26 mouse cellular contexts compared by ENCODE assay signal in genomic region chr14:55829854-55830253, GRCm38 (mm10). TPM values are rescaled to one million over a fixed set of nuclear protein-coding genes. Genes with fewer than 3 reads are reported as not detected.
DNase-seq lines count a peak whose midpoint lies in the region; ATAC-seq and TF ChIP-seq lines count a peak whose summit lies in the region.
"Had no signal": no experiment of that assay in that cellular context is flagged by ENCODE, and none has a peak within 500 bp of the region (broad histone marks: within the 10 kb centered on the region; RNA-seq: fewer than 3 reads in every experiment).

No protein-coding gene starts in this region.

- H3K4me2 ChIP-seq in heart, embryonic 12.5 days, result no peak overlapping the region
- H3K4me2 ChIP-seq in kidney, embryonic 14.5 days (replicated peaks; ENCODE audit: low read depth, low read length), result no peak overlapping the region
- H3K4me2 ChIP-seq: embryonic facial prominence, embryonic 13.5 days; forebrain, embryonic 13.5 days; heart, embryonic 15.5 days; hindbrain, embryonic 14.5 days; intestine, embryonic 15.5 days had no signal

- no peaks in the 10 kb centered on the region for H3K9me3 ChIP-seq in heart, embryonic 12.5 days (replicated peaks)
- H3K9me3 ChIP-seq in ES-E14 (ENCODE audit: control insufficient read depth, insufficient read depth, low read depth, low read length), result no peaks in the 10 kb centered on the region
- H3K9me3 ChIP-seq in kidney, embryonic 14.5 days (ENCODE audit: control insufficient read depth, low read length), result no peaks in the 10 kb centered on the region
- no peaks in the 10 kb centered on the region for H3K9me3 ChIP-seq in forebrain, embryonic 10.5 days
- H3K9me3 ChIP-seq: embryonic facial prominence, embryonic 13.5 days; forebrain, embryonic 13.5 days; heart, embryonic 10.5 days; heart, embryonic 15.5 days; intestine, embryonic 15.5 days had no signal

- peak; percentile 83 for DNase-seq in heart, adult 11 months
- DNase-seq in thymus, postnatal 4 days, result peak; percentile 5
- no peak for DNase-seq in thymus, adult 18-20 months
- DNase-seq in ES-E14 (ENCODE audit: low read depth, low spot score), result no peak
- DNase-seq in forebrain, embryonic 10.5 days (ENCODE audit: extremely low spot score, low spot score), result no peak
- DNase-seq: adrenal gland, adult 2 months; cerebellum, adult 11 months; cerebellum, adult 8-10 months; cerebellum, postnatal 14 days; embryo, embryonic 11 days; forebrain, postnatal 0 days; gastrocnemius, adult 2 months; gastrocnemius, postnatal 36 days; heart, adult 18-20 months; heart, postnatal 14 days had no signal

- in situ Hi-C loops in ES-E14 (cut with MboI; ENCODE audit: low sequenced_read_pairs in 2 of 2, unreplicated experiment in 2 of 2), result no loop called here

- H3K4me3 ChIP-seq in heart, embryonic 12.5 days, result no peak overlapping the region
- peak overlapping the region in 1 of 2 experiments; percentile 32; a peak in 2 of 4 replicates for H3K4me3 ChIP-seq in ES-E14 (ENCODE audit: insufficient read depth in 1 of 2, low read depth in 1 of 2, low read length in 2 of 2, poor library complexity in 1 of 2, severe bottlenecking in 1 of 2)
- H3K4me3 ChIP-seq in kidney, embryonic 14.5 days (ENCODE audit: low read length), result no peak overlapping the region
- H3K4me3 ChIP-seq in forebrain, embryonic 10.5 days, result no peak overlapping the region
- H3K4me3 ChIP-seq: embryonic facial prominence, embryonic 13.5 days; forebrain, embryonic 13.5 days; gastrocnemius, adult 2 months; heart, embryonic 10.5 days; heart, embryonic 15.5 days; intestine, embryonic 15.5 days had no signal

- H3K9ac ChIP-seq in heart, embryonic 12.5 days, result no peak overlapping the region
- H3K9ac ChIP-seq in ES-E14 (ENCODE audit: insufficient read depth, low read depth, low read length, poor library complexity, severe bottlenecking), result peak overlapping the region; percentile 59
- H3K9ac ChIP-seq in kidney, embryonic 14.5 days (ENCODE audit: low read depth, low read length), result no peak overlapping the region
- H3K9ac ChIP-seq: forebrain, embryonic 13.5 days; forebrain, postnatal 0 days; heart, embryonic 15.5 days; hindbrain, embryonic 14.5 days; intestine, embryonic 15.5 days had no signal

- no peak for ATAC-seq in heart, embryonic 12.5 days (ENCODE audit: insufficient number of reproducible peaks, low FRiP score)
- no peak for ATAC-seq in kidney, embryonic 14.5 days (ENCODE audit: low FRiP score, low TSS enrichment)
- ATAC-seq: activated CD4-positive, CD25-positive, alpha-beta regulatory T cell, adult 4 months; forebrain, embryonic 13.5 days; forebrain, postnatal 0 days; intestine, embryonic 15.5 days had no signal

- no peaks in the 10 kb centered on the region for H3K27me3 ChIP-seq in heart, embryonic 12.5 days (replicated peaks)
- H3K27me3 ChIP-seq in kidney, embryonic 14.5 days (ENCODE audit: control insufficient read depth, insufficient read depth, low read length), result no peaks in the 10 kb centered on the region
- peaks cover 37% of the 10 kb centered on the region for H3K27me3 ChIP-seq in forebrain, embryonic 10.5 days (ENCODE audit: poor library complexity, severe bottlenecking)
- H3K27me3 ChIP-seq: embryonic facial prominence, embryonic 13.5 days had no signal

- 0 out of 2 replicates have a peak, but pooled peaks cover 6% of the 10 kb centered on the region for H3K36me3 ChIP-seq in heart, embryonic 12.5 days
- peaks cover 15% of the 10 kb centered on the region; the same call in 1 of the 2 replicates for H3K36me3 ChIP-seq in ES-E14 (ENCODE audit: control insufficient read depth, insufficient read depth, low read length, poor library complexity, severe bottlenecking)
- peaks cover 37% of the 10 kb centered on the region for H3K36me3 ChIP-seq in kidney, embryonic 14.5 days (ENCODE audit: control insufficient read depth, insufficient read depth, low read length)
- peaks cover 74% of the 10 kb centered on the region for H3K36me3 ChIP-seq in forebrain, embryonic 10.5 days (replicated peaks)
- H3K36me3 ChIP-seq: heart, embryonic 15.5 days had no signal

- H3K27ac ChIP-seq in heart, embryonic 12.5 days (ENCODE audit: poor library complexity, severe bottlenecking), result no peak overlapping the region
- H3K27ac ChIP-seq in ES-E14 (ENCODE audit: insufficient read depth, low read depth, low read length, poor library complexity, severe bottlenecking), result no peak overlapping the region
- H3K27ac ChIP-seq in kidney, embryonic 14.5 days (ENCODE audit: low read depth, low read length), result no peak overlapping the region
- H3K27ac ChIP-seq in forebrain, embryonic 10.5 days, result no peak overlapping the region
- H3K27ac ChIP-seq: embryonic facial prominence, embryonic 13.5 days; forebrain, embryonic 13.5 days; hindbrain, embryonic 14.5 days; intestine, embryonic 15.5 days had no signal

- WGBS in heart, embryonic 12.5 days, result 89% methylated on average over 16 of the region's 16 CpGs
- WGBS in kidney, embryonic 14.5 days, result 90% methylated on average over 16 of the region's 16 CpGs
- 90% methylated on average over 16 of the region's 16 CpGs for WGBS in forebrain, embryonic 10.5 days

- H3K4me1 ChIP-seq in heart, embryonic 12.5 days (replicated peaks), result peaks cover 36% of the 10 kb centered on the region
- H3K4me1 ChIP-seq in ES-E14 (ENCODE audit: control insufficient read depth in 2 of 2, insufficient read depth in 2 of 2, low read length in 2 of 2, poor library complexity in 1 of 2), result peaks cover 21 to 53% of the 10 kb centered on the region in 2 experiments
- H3K4me1 ChIP-seq in kidney, embryonic 14.5 days (ENCODE audit: control insufficient read depth, insufficient read depth, low read length), result peaks cover 31% of the 10 kb centered on the region
- peaks cover 55% of the 10 kb centered on the region for H3K4me1 ChIP-seq in forebrain, embryonic 10.5 days

TF ChIP-seq in ES-E14, 5 proteins besides CTCF, POLR2A, EP300 and RAD21:
- TF ChIP-seq ZNF384 (IDR thresholded peaks at IDR 0.05; ENCODE audit: low read depth, low read length) (no peak), HCFC1 (IDR thresholded peaks at IDR 0.05; ENCODE audit: borderline replicate concordance, insufficient read depth, low read length) (no peak), ZC3H11A (IDR thresholded peaks at IDR 0.05; ENCODE audit: borderline replicate concordance, low read depth, low read length) (no peak), CHD2 (IDR thresholded peaks at IDR 0.05; ENCODE audit: low read depth, low read length) (no peak), MAFK (IDR thresholded peaks at IDR 0.05; ENCODE audit: insufficient read depth, low read depth, low read length) (no peak)

RNA-seq across cellular contexts. Expression of gene Nfatc4, which starts 6.9 kb away (rescaled TPM):
- 17.5 and 18.6 TPM in 2 replicates for polyA plus RNA-seq in heart, embryonic 12.5 days (2016; fragmentation: Nextera tagmentation; extraction: Ambion mirVana)
- 6.4 and 25.4 TPM in 2 replicates for total RNA-seq in ES-E14 (2012; rRNA removed)
- polyA plus RNA-seq in kidney, embryonic 14.5 days (2014; fragmentation: Nextera tagmentation; extraction: Ambion mirVana), result 26.3 and 33.8 TPM in 2 replicates
- polyA plus RNA-seq in forebrain, embryonic 10.5 days (2016; fragmentation: Nextera tagmentation; extraction: Ambion mirVana), result 37.9 and 39.1 TPM in 2 replicates
- total RNA-seq: common myeloid progenitor, adult 5-6 weeks had no signal
- polyA plus RNA-seq: activated CD4-positive, CD25-positive, alpha-beta regulatory T cell, adult 4 months had no signal

RNA-seq across cellular contexts. Expression of gene Nynrin, which starts 24.0 kb away (rescaled TPM):
- polyA plus RNA-seq in heart, embryonic 12.5 days (2016; fragmentation: Nextera tagmentation; extraction: Ambion mirVana), result 33.3 and 38.2 TPM in 2 replicates
- 7.1 and 10.4 TPM in 2 replicates for total RNA-seq in ES-E14 (2012; rRNA removed)
- 11.0 and 15.6 TPM in 2 replicates for polyA plus RNA-seq in kidney, embryonic 14.5 days (2014; fragmentation: Nextera tagmentation; extraction: Ambion mirVana)
- 24.5 and 25.8 TPM in 2 replicates for polyA plus RNA-seq in forebrain, embryonic 10.5 days (2016; fragmentation: Nextera tagmentation; extraction: Ambion mirVana)
- total RNA-seq: MEL had no signal

RNA-seq across cellular contexts. Expression of gene Ripk3, which starts 41.2 kb away (rescaled TPM):
- 19.7 and 20.3 TPM in 2 replicates for polyA plus RNA-seq in heart, embryonic 12.5 days (2016; fragmentation: Nextera tagmentation; extraction: Ambion mirVana)
- 9.0 and 17.8 TPM in 2 replicates for total RNA-seq in ES-E14 (2012; rRNA removed)
- polyA plus RNA-seq in kidney, embryonic 14.5 days (2014; fragmentation: Nextera tagmentation; extraction: Ambion mirVana), result 38.1 and 43.3 TPM in 2 replicates
- 8.0 and 10.2 TPM in 2 replicates for polyA plus RNA-seq in forebrain, embryonic 10.5 days (2016; fragmentation: Nextera tagmentation; extraction: Ambion mirVana)

RNA-seq across cellular contexts. Expression of gene Adcy4, which starts 46.0 kb away (rescaled TPM):
- 24.4 and 26.2 TPM in 2 replicates for polyA plus RNA-seq in heart, embryonic 12.5 days (2016; fragmentation: Nextera tagmentation; extraction: Ambion mirVana)
- total RNA-seq in ES-E14 (2012; rRNA removed), result 0.27 and 0.32 TPM in 2 replicates
- 7.8 and 10.4 TPM in 2 replicates for polyA plus RNA-seq in kidney, embryonic 14.5 days (2014; fragmentation: Nextera tagmentation; extraction: Ambion mirVana)
- polyA plus RNA-seq in forebrain, embryonic 10.5 days (2016; fragmentation: Nextera tagmentation; extraction: Ambion mirVana), result 4.6 and 5.4 TPM in 2 replicates
- total RNA-seq: common myeloid progenitor, adult 5-6 weeks had no signal

RNA-seq across cellular contexts. Expression of gene Cbln3, which starts 54.3 kb away (rescaled TPM):
- polyA plus RNA-seq in heart, embryonic 12.5 days (2016; fragmentation: Nextera tagmentation; extraction: Ambion mirVana), result 0.32 and 0.57 TPM in 2 replicates
- 0.04 and 0.11 TPM in 2 replicates for total RNA-seq in ES-E14 (2012; rRNA removed)
- polyA plus RNA-seq in kidney, embryonic 14.5 days (2014; fragmentation: Nextera tagmentation; extraction: Ambion mirVana), result 0.23 and 0.31 TPM in 2 replicates
- polyA plus RNA-seq in forebrain, embryonic 10.5 days (2016; fragmentation: Nextera tagmentation; extraction: Ambion mirVana), result 0.10 and 0.12 TPM in 2 replicates
- total RNA-seq: common myeloid progenitor, adult 5-6 weeks; gastrocnemius, adult 2 months; gastrocnemius, postnatal 36 days; heart, adult 18-20 months; MEL had no signal

Comparison
In these comparisons a context has a peak if more than half of its experiments do, and no peak if none do; other contexts are left out.
1. DNase-seq: peak in heart, adult 11 months (single experiment) and thymus, postnatal 4 days (single experiment); none in thymus, adult 18-20 months (0 of 2), ES-E14 (single experiment) and forebrain, embryonic 10.5 days (single experiment).